Mouse (Mus musculus) intestine, embryonic 16.5 days (tissue): ENCODE measurements around the gene Stxbp4. TPM values are rescaled to one million over a fixed set of nuclear protein-coding genes. Genes with fewer than 3 reads are reported as not detected.

Source experiments
- ATAC-seq: fragments of 200-750 bp; cut with Nextera tagmentation; 2 replicates; pipeline ENCODE4 v1.8.0; 2017; ENCODE audit warnings: moderate TSS enrichment, moderate library complexity
- H3K27ac ChIP-seq: fragments of 300-500 bp; sonication (generic); 2 replicates; pipeline ENCODE4 v1.5.1; 2014; ENCODE audit warnings: mild to moderate bottlenecking, low read length
- H3K27me3 ChIP-seq: fragments of 300-500 bp; sonication (generic); replicated peaks from 2 replicates; pipeline ENCODE4 v1.6.1; 2014; ENCODE audit warnings: low read length, control low read depth, mixed read lengths; ENCODE audit not compliant: control insufficient read depth, insufficient read depth
- H3K36me3 ChIP-seq: fragments of 300-500 bp; sonication (generic); 2 replicates; pipeline ENCODE4 v1.6.1; 2014; ENCODE audit warnings: low read length, control low read depth; ENCODE audit not compliant: control insufficient read depth, insufficient read depth
- H3K4me1 ChIP-seq: fragments of 300-500 bp; sonication (generic); 2 replicates; pipeline ENCODE4 v1.6.1; 2014; ENCODE audit warnings: low read length, control low read depth, mixed read lengths; ENCODE audit not compliant: control insufficient read depth, insufficient read depth
- H3K4me2 ChIP-seq: fragments of 300-500 bp; sonication (generic); 2 replicates; pipeline ENCODE4 v1.6.1; 2014; ENCODE audit warnings: low read depth, low read length, control low read depth
- H3K4me3 ChIP-seq: fragments of 300-500 bp; sonication (generic); 2 replicates; pipeline ENCODE4 v1.5.1; 2014; ENCODE audit warnings: mild to moderate bottlenecking, low read length
- H3K9ac ChIP-seq: fragments of 300-500 bp; sonication (generic); 2 replicates; pipeline ENCODE4 v1.6.1; 2014; ENCODE audit warnings: low read depth, low read length
- H3K9me3 ChIP-seq: fragments of 300-500 bp; sonication (generic); 2 replicates; pipeline ENCODE4 v1.6.1; 2016; ENCODE audit warnings: low read length, control low read depth; ENCODE audit not compliant: control insufficient read depth
- WGBS: fragments of 180-500 bp; shearing (Covaris S2); extraction: QIAGEN DNeasy Blood & Tissue Kit; methylation state at CpG from one replicate; pipeline ENCODE4 v1.1.7; 2014; 5-methylcytosine and 5-hydroxymethylcytosine counted together
- polyA plus RNA-seq: library from polyadenylated mRNA; unstranded; fragments of >200 nt; fragmentation: Nextera tagmentation; extraction: Ambion mirVana; gene quantifications from 2 replicates; pipeline ENCODE4 v1.2.1, GENCODE M21; 2015

The Stxbp4 gene
- polyA plus RNA-seq, 1 experiment from 2014 or later: 11.5 TPM

GRCm38 (mm10) chr11:90623477-90623876, 14.4 kb downstream of the Stxbp4 start:
- Histone ChIP-seq H3K27ac (no peak overlapping the region), H3K4me3 (no peak overlapping the region), H3K4me2 (no peak overlapping the region), H3K4me1 (no peaks in the 10 kb centered on the region), H3K9me3 (no peaks in the 10 kb centered on the region), H3K36me3 (no peaks in the 10 kb centered on the region), H3K9ac (no peak overlapping the region), H3K27me3 (no peaks in the 10 kb centered on the region)
- ATAC-seq: no peak
- WGBS: 59% methylated on average over 6 of the region's 6 CpGs

- H3K4me2 ChIP-seq: no peak overlapping the region
- no peaks in the 10 kb centered on the region for H3K4me1 ChIP-seq
- no peaks in the 10 kb centered on the region for H3K27me3 ChIP-seq
- H3K36me3 ChIP-seq: no peaks in the 10 kb centered on the region
- no peak overlapping the region for H3K9ac ChIP-seq
- no peaks in the 10 kb centered on the region for H3K9me3 ChIP-seq
- 89% methylated on average over 7 of the region's 7 CpGs for WGBS
- no peak for ATAC-seq
- no peak overlapping the region for H3K4me3 ChIP-seq
- H3K27ac ChIP-seq: no peak overlapping the region
These were observed 15.4 kb downstream of the Stxbp4 start for GRCm38 (mm10) chr11:90622500-90622899.

GRCm38 (mm10) chr11:90622044-90622443, 15.8 kb downstream of the Stxbp4 start:
- WGBS: 87% methylated on average over 12 of the region's 12 CpGs

GRCm38 (mm10) chr11:90616431-90616830, 21.5 kb downstream of the Stxbp4 start:
- Histone ChIP-seq H3K4me3 (no peak overlapping the region), H3K4me1 (no peaks in the 10 kb centered on the region), H3K27me3 (no peaks in the 10 kb centered on the region), H3K36me3 (no peaks in the 10 kb centered on the region), H3K9ac (no peak overlapping the region), H3K9me3 (no peaks in the 10 kb centered on the region), H3K4me2 (no peak overlapping the region), H3K27ac (no peak overlapping the region)
- no peak for ATAC-seq

More at GRCm38 (mm10) chr11:90622044-90622443, 15.8 kb downstream of the Stxbp4 start:
- H3K27me3 ChIP-seq: no peaks in the 10 kb centered on the region
- H3K9ac ChIP-seq: no peak overlapping the region
- no peak overlapping the region for H3K4me2 ChIP-seq
- no peak overlapping the region for H3K27ac ChIP-seq
- no peaks in the 10 kb centered on the region for H3K9me3 ChIP-seq
- no peak overlapping the region for H3K4me3 ChIP-seq
- ATAC-seq: no peak
- H3K4me1 ChIP-seq: no peaks in the 10 kb centered on the region
- no peaks in the 10 kb centered on the region for H3K36me3 ChIP-seq

- Histone ChIP-seq H3K27ac (no peak overlapping the region), H3K36me3 (no peaks in the 10 kb centered on the region), H3K4me2 (no peak overlapping the region), H3K9ac (no peak overlapping the region), H3K9me3 (no peaks in the 10 kb centered on the region), H3K27me3 (no peaks in the 10 kb centered on the region), H3K4me1 (no peaks in the 10 kb centered on the region), H3K4me3 (no peak overlapping the region)
- no peak for ATAC-seq
- WGBS: 84% methylated on average over 6 of the region's 6 CpGs
These were observed 23.1 kb downstream of the Stxbp4 start for GRCm38 (mm10) chr11:90614743-90615142.

- no peaks in the 10 kb centered on the region for H3K4me1 ChIP-seq
- H3K4me2 ChIP-seq: no peak overlapping the region
- no peaks in the 10 kb centered on the region for H3K27me3 ChIP-seq
- no peaks in the 10 kb centered on the region for H3K9me3 ChIP-seq
- no peak for ATAC-seq
- no peaks in the 10 kb centered on the region for H3K36me3 ChIP-seq
- no peak overlapping the region for H3K4me3 ChIP-seq
- H3K27ac ChIP-seq: no peak overlapping the region
- H3K9ac ChIP-seq: no peak overlapping the region
These were observed 25.8 kb downstream of the Stxbp4 start for GRCm38 (mm10) chr11:90612118-90612517.

- Histone ChIP-seq H3K9me3 (no peaks in the 10 kb centered on the region), H3K27ac (no peak overlapping the region), H3K4me1 (no peaks in the 10 kb centered on the region), H3K27me3 (no peaks in the 10 kb centered on the region), H3K4me2 (no peak overlapping the region), H3K4me3 (no peak overlapping the region), H3K36me3 (no peaks in the 10 kb centered on the region), H3K9ac (no peak overlapping the region)
- 67% methylated on average over 2 of the region's 2 CpGs for WGBS
- ATAC-seq: 0 out of 2 replicates have a peak, but pooled peaks have one; percentile 26
These were observed 34.8 kb downstream of the Stxbp4 start for GRCm38 (mm10) chr11:90603066-90603465.

- Histone ChIP-seq H3K4me3 (no peak overlapping the region), H3K36me3 (no peaks in the 10 kb centered on the region), H3K9me3 (no peaks in the 10 kb centered on the region), H3K27me3 (no peaks in the 10 kb centered on the region), H3K27ac (no peak overlapping the region), H3K4me1 (no peaks in the 10 kb centered on the region), H3K4me2 (no peak overlapping the region), H3K9ac (no peak overlapping the region)
- no peak for ATAC-seq
- 84% methylated on average over 1 of the region's 1 CpGs for WGBS
These were observed 42.1 kb downstream of the Stxbp4 start for GRCm38 (mm10) chr11:90595826-90596225.

GRCm38 (mm10) chr11:90590996-90591395, 46.9 kb downstream of the Stxbp4 start:
- 92% methylated on average over 1 of the region's 1 CpGs for WGBS
- H3K4me3 ChIP-seq: no peak overlapping the region
- H3K36me3 ChIP-seq: 0 out of 2 replicates have a peak, but pooled peaks cover 3% of the 10 kb centered on the region
- H3K27me3 ChIP-seq: no peaks in the 10 kb centered on the region
- H3K9ac ChIP-seq: no peak overlapping the region
- no peak overlapping the region for H3K4me2 ChIP-seq
- no peaks in the 10 kb centered on the region for H3K4me1 ChIP-seq
- no peaks in the 10 kb centered on the region for H3K9me3 ChIP-seq
- ATAC-seq: no peak
- no peak overlapping the region for H3K27ac ChIP-seq

GRCm38 (mm10) chr11:90586203-90586602, 51.7 kb downstream of the Stxbp4 start:
- WGBS: 90% methylated on average over 8 of the region's 8 CpGs
- H3K9ac ChIP-seq: no peak overlapping the region
- H3K27ac ChIP-seq: no peak overlapping the region
- no peak overlapping the region for H3K4me3 ChIP-seq
- H3K4me1 ChIP-seq: no peaks in the 10 kb centered on the region
- H3K9me3 ChIP-seq: no peaks in the 10 kb centered on the region
- H3K27me3 ChIP-seq: no peaks in the 10 kb centered on the region
- no peak overlapping the region for H3K4me2 ChIP-seq
- 0 out of 2 replicates have a peak, but pooled peaks cover 7% of the 10 kb centered on the region for H3K36me3 ChIP-seq
- ATAC-seq: no peak
